Comparison of ENCODE assay signal across 35 mouse cellular contexts in genomic region chr13:34983479-34983878, GRCm38 (mm10). TPM values are rescaled to one million over a fixed set of nuclear protein-coding genes. Genes with fewer than 3 reads are reported as not detected.
"Had no signal": no experiment of that assay in that cellular context is flagged by ENCODE, and none has a peak within 500 bp of the region (broad histone marks: within the 10 kb centered on the region; RNA-seq: fewer than 3 reads in every experiment).

No protein-coding gene starts in this region.

RNA-seq across cellular contexts. Expression of gene Eci3, which starts 19.9 kb away (rescaled TPM):
- total RNA-seq: hematopoietic stem cell, adult 5-6 weeks; hindbrain, postnatal 0 days had no signal

RNA-seq across cellular contexts. Expression of gene 4933417A18Rik, which starts 59.3 kb away (rescaled TPM):
- total RNA-seq: gastrocnemius, adult 2 months; gastrocnemius, postnatal 10 days; gastrocnemius, postnatal 25 days; gastrocnemius, postnatal 4 days; heart, adult 2 months; heart, postnatal 14 days; heart, postnatal 36 days; hematopoietic stem cell, adult 5-6 weeks; hindbrain, postnatal 0 days; layer of hippocampus, adult 18-20 months; layer of hippocampus, adult 8-10 months; layer of hippocampus, postnatal 14 days; layer of hippocampus, postnatal 36 days; left cerebral cortex, adult 18-20 months; left cerebral cortex, adult 8-10 months; left cerebral cortex, postnatal 10 days; left cerebral cortex, postnatal 25 days; left cerebral cortex, postnatal 4 days had no signal
- polyA plus RNA-seq: frontal cortex, adult 2 months; heart, adult 2 months; heart, embryonic 11.5 days; heart, embryonic 13.5 days; heart, embryonic 15.5 days; heart, postnatal 0 days; hindbrain, embryonic 11.5 days; hindbrain, embryonic 13.5 days; hindbrain, embryonic 15.5 days; hindbrain, postnatal 0 days; intestine, embryonic 14.5 days; intestine, embryonic 16.5 days; kidney, adult 2 months; kidney, embryonic 15.5 days; kidney, postnatal 0 days; large intestine, adult 2 months; limb, embryonic 11.5 days; limb, embryonic 13.5 days; limb, embryonic 15.5 days had no signal

RNA-seq across cellular contexts. Expression of gene Fam217a, which starts 59.4 kb away (rescaled TPM):
- total RNA-seq: gastrocnemius, postnatal 25 days; hematopoietic stem cell, adult 5-6 weeks had no signal
